Mouse (Mus musculus) ES-E14 (cell line): ENCODE results near the gene Hist1h2ak. TPM values are rescaled to one million over a fixed set of nuclear protein-coding genes. Genes with fewer than 3 reads are reported as not detected.
A peak's percentile ranks its signal among the peaks of the same experiment; 100 is the strongest.
"Not testable (repeated sequence)": the region's sequence is repeated elsewhere in the genome, so short reads cannot be mapped to it uniquely, and the experiment has no call there.

ENCODE experiments used
- DNase-seq: peaks from one replicate; pipeline ENCODE4 v3.0.0-alpha.2; 2013; ENCODE audit warnings: low read depth, low spot score
- H3K27ac ChIP-seq: 2 replicates; pipeline ENCODE4 v1.5.1; 2012; ENCODE audit warnings: low read depth, mild to moderate bottlenecking, low read length, moderate library complexity, mixed read lengths; ENCODE audit not compliant: poor library complexity, insufficient read depth, severe bottlenecking
- H3K36me3 ChIP-seq: 2 replicates; pipeline ENCODE4 v1.6.1; 2012; ENCODE audit warnings: mild to moderate bottlenecking, low read length, moderate library complexity, mixed read lengths; ENCODE audit not compliant: control insufficient read depth, poor library complexity, insufficient read depth, severe bottlenecking
- H3K4me1 ChIP-seq, 2 experiments: fragments of 150-350 bp in 1 of 2; sonication (generic) in 1 of 2; 2 replicates each; pipeline ENCODE4 v1.6.1; 2012; ENCODE audit warnings: low read length in 2 of 2, mild to moderate bottlenecking in 1 of 2, mixed read lengths in 1 of 2; ENCODE audit not compliant: control insufficient read depth in 2 of 2, insufficient read depth in 2 of 2, poor library complexity in 1 of 2
- H3K4me3 ChIP-seq, 2 experiments: fragments of 150-350 bp in 1 of 2; sonication (generic) in 1 of 2; 2 replicates each; pipeline ENCODE4 v1.5.1; 2012; ENCODE audit warnings: low read length in 2 of 2, low read depth in 1 of 2, mild to moderate bottlenecking in 1 of 2, mixed read lengths in 1 of 2; ENCODE audit not compliant: insufficient read depth in 1 of 2, poor library complexity in 1 of 2, severe bottlenecking in 1 of 2
- H3K9ac ChIP-seq: 2 replicates; pipeline ENCODE4 v1.6.1; 2012; ENCODE audit warnings: low read depth, mild to moderate bottlenecking, low read length, mixed read lengths; ENCODE audit not compliant: poor library complexity, insufficient read depth, severe bottlenecking
- H3K9me3 ChIP-seq: fragments of 150-350 bp; sonication (generic); 2 replicates; pipeline ENCODE4 v1.6.1; 2012; ENCODE audit warnings: low read depth, mild to moderate bottlenecking, low read length; ENCODE audit not compliant: control insufficient read depth, insufficient read depth
- CHD2 ChIP-seq: IDR thresholded peaks from 2 replicates; pipeline ENCODE4 v1.6.1; 2014; ENCODE audit warnings: mild to moderate bottlenecking, low read depth, low read length, inconsistent platforms
- HCFC1 ChIP-seq: IDR thresholded peaks from 2 replicates; pipeline ENCODE4 v1.6.1; 2012; ENCODE audit warnings: low read length, inconsistent platforms, borderline replicate concordance; ENCODE audit not compliant: insufficient read depth
- MAFK ChIP-seq: IDR thresholded peaks from 2 replicates; pipeline ENCODE4 v1.6.1; 2014; ENCODE audit warnings: mild to moderate bottlenecking, low read depth, low read length, inconsistent platforms; ENCODE audit not compliant: insufficient read depth
- ZC3H11A ChIP-seq: IDR thresholded peaks from 2 replicates; pipeline ENCODE4 v1.6.1; 2012; ENCODE audit warnings: low read depth, mild to moderate bottlenecking, inconsistent platforms, low read length, borderline replicate concordance
- ZNF384 ChIP-seq: IDR thresholded peaks from 2 replicates; pipeline ENCODE4 v1.6.1; 2012; ENCODE audit warnings: low read depth, low read length, inconsistent platforms
- in situ Hi-C, 2 experiments: fragments of 600-800 bp; cut with MboI; formaldehyde crosslinking; loops; one replicate each; pipeline ENCODE4 v1.15.1; 2025; ENCODE audit warnings: low sequenced_read_pairs in 2 of 2, inconsistent platforms in 1 of 2; ENCODE audit not compliant: unreplicated experiment in 2 of 2
- total RNA-seq: library from RNA; depleted of rRNA; stranded (reverse); fragments of 300-350 nt; gene quantifications from 2 replicates; pipeline ENCODE4 v1.2.3, GENCODE M21; 2012

Gene Hist1h2ak
- total RNA-seq, 1 experiment, result 1,029 TPM

GRCm38 (mm10) chr13:21722993-21723836 lies 30.4 kb downstream of the Hist1h2ak start:
- DNase-seq, result no peak
- Histone ChIP-seq H3K4me3 (no peak overlapping the region), H3K36me3 (no peaks in the 10 kb centered on the region), H3K9ac (no peak overlapping the region; the same call in 1 of the 2 replicates), H3K9me3 (peaks cover 6% of the 10 kb centered on the region), H3K27ac (no peak overlapping the region), H3K4me1 (no peaks in the 10 kb centered on the region)
- no peak for TF ChIP-seq CHD2
- TF ChIP-seq HCFC1, result no peak
- no peak for TF ChIP-seq ZNF384
- no peak for TF ChIP-seq MAFK
- TF ChIP-seq ZC3H11A, result no peak
- in situ Hi-C loops, result loop anchor here in 1 of 2 experiments (25.0 kb wide), 1 partner anchor 561 kb away; no protein-coding TSS in a partner anchor

- in situ Hi-C loops, result loop anchor here in 1 of 2 experiments (25.0 kb wide), 1 partner anchor 560 kb away; no protein-coding TSS in a partner anchor
- Histone ChIP-seq H3K9me3 (peaks cover 3% of the 10 kb centered on the region), H3K9ac (peak overlapping the region; percentile 65), H3K4me3 (peak overlapping the region in 1 of 2 experiments; percentile 40; a peak in 2 of 4 replicates), H3K36me3 (no peaks in the 10 kb centered on the region), H3K27ac (peak overlapping the region; percentile 71; the same call in 1 of the 2 replicates), H3K4me1 (no peaks in the 10 kb centered on the region)
- no peak for TF ChIP-seq ZNF384
- no peak for TF ChIP-seq HCFC1
- TF ChIP-seq ZC3H11A, result no peak
- TF ChIP-seq CHD2, result no peak
- no peak for TF ChIP-seq MAFK
- no peak for DNase-seq
Observed at GRCm38 (mm10) chr13:21722373-21722925, 31.2 kb downstream of the Hist1h2ak start.

GRCm38 (mm10) chr13:21721757-21722372 lies 31.8 kb downstream of the Hist1h2ak start, which contains the start of gene Hist1h2bm:
TSS of gene Hist1h2bm (plus strand) at chr13:21722044.
- peak; percentile 81 for DNase-seq
- in situ Hi-C loops, result loop anchor here in 1 of 2 experiments (25.0 kb wide), 1 partner anchor 560 kb away; no protein-coding TSS in a partner anchor

GRCm38 (mm10) chr13:21721107-21721756 lies 32.4 kb downstream of the Hist1h2ak start:
- DNase-seq, H3K9me3 ChIP-seq, H3K4me1 ChIP-seq, H3K36me3 ChIP-seq: not testable (repeated sequence)
- in situ Hi-C loops, result loop anchor here in 1 of 2 experiments (25.0 kb wide), 1 partner anchor 559 kb away; no protein-coding TSS in a partner anchor
- Histone ChIP-seq H3K27ac (peak overlapping the region; percentile 98), H3K9ac (peak overlapping the region; percentile 90), H3K4me3 (peak overlapping the region; percentile 61 to 74)

More at GRCm38 (mm10) chr13:21721757-21722372, 31.8 kb downstream of the Hist1h2ak start, which contains the start of gene Hist1h2bm:
- Histone ChIP-seq H3K9ac (peak within 1 kb of the TSS; percentile 90), H3K27ac (peak within 1 kb of the TSS; percentile 98), H3K4me3 (peak within 1 kb of the TSS; percentile 61 to 74)
- H3K36me3 ChIP-seq, H3K4me1 ChIP-seq, H3K9me3 ChIP-seq: not testable (repeated sequence)
- TF ChIP-seq MAFK (peak; percentile 50; the same call in 1 of the 2 replicates), CHD2 (peak; percentile 87)
